Mouse (Mus musculus): Measurements from ENCODE around the gene Ube2u.
"Not testable (repeated sequence)": the region's sequence is repeated elsewhere in the genome, so short reads cannot be mapped to it uniquely, and the experiment has no call there.

Ube2u gene

DNA sequence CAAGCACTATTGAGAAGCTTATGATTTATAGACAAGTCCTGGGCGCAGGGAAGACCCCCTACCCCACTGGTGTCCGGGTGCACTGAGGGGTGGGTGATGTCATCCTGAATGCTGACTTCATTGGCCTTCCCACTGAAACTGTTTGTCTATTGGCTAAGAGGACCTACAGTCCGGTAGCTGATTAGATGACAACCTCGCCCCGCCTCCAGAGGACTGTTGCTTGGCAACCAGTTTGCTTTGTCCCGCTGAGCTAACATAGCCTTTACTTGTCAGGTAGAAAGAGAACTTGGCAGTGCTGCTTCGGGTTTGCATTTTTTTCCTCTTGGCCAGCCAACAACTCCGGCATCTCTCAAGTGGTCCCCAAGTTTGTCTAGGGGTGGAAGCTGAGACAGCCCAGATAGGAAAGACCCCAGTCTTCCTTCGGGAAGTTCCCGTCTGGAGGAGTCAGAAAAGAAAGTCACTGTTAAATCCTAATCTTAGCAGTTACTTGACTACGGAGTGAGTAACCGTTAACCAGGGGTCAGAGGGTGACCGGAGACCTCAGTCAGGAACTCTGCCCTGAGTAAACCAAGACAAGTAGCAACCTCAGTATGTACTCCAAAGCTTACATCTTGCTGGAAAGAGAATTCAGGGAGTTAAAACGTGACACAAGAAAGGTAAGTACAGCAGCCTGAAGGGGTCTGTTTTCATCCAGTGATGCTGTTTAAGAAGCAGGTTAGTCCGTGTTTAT lies at the start of gene Ube2u:
Ube2u (plus strand) TSS at position 258 of the 730 bp plus-strand sequence.
- DNase-seq (ENCODE audit: extremely low read depth, insufficient read length, low spot score): no peak

GRCm38 (mm10) chr4:100429371-100429900 lies 49.2 kb upstream of the Ube2u start:
- DNase-seq (ENCODE audit: extremely low read depth, insufficient read length, low spot score): no peak

DNA sequence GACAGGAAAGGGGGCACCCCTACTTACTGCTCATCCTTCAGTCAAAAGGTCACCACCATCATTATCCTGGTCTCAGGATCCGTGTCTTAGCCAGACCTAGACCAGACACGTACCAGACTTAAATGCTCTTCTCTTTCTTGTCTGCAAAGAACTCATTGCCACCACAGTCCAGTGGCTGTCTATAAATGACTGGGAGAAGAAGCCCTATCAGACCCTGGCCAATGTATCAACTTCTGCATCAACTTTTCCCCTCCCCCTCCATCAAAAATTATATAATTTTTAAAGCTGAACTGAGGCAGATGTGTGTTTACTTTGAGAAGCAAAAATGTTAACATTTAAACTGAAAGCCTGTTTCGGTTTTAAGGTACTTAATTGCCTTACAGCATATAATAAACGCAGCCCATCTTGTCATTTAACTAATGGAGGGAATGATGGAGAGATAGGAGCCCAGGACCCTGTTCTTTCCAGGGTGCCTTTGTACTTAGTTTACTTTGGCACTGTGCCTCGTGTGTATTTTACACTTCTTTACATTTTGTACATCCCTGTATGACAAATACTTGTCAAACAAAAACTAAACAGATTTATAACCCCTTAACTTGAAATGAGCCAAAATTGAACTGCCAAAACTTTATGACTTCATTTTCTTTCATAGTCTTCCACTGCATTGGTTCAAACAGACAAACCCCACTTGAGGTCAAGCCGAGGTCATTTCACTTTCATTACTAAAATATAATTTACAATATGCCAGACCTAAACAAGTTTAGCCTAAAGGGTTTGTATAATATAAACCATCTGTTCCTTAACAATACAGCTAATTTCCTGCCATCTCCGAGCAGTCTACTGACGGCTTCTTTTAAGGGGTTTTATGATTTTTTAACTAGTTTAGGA lies 43.1 kb upstream of the Ube2u start:
- DNase-seq (ENCODE audit: extremely low read depth, insufficient read length, low spot score): no peak

GRCm38 (mm10) chr4:100436169-100436547 lies 42.5 kb upstream of the Ube2u start:
- DNase-seq (ENCODE audit: extremely low read depth, insufficient read length, low spot score): no peak

GRCm38 (mm10) chr4:100446897-100447296 lies 31.8 kb upstream of the Ube2u start:
- DNase-seq (ENCODE audit: extremely low read depth, insufficient read length, low spot score): no peak

- no peak for DNase-seq (ENCODE audit: extremely low read depth, insufficient read length, low spot score)
Measured at GRCm38 (mm10) chr4:100462493-100463120, 16.0 kb upstream of the Ube2u start.

- DNase-seq (ENCODE audit: extremely low read depth, insufficient read length, low spot score): no peak
Measured at GRCm38 (mm10) chr4:100488447-100488846, 9.8 kb downstream of the Ube2u start.

GRCm38 (mm10) chr4:100495176-100495575 lies 16.5 kb downstream of the Ube2u start:
- DNase-seq (ENCODE audit: extremely low read depth, insufficient read length, low spot score): no peak

- DNase-seq (ENCODE audit: extremely low read depth, insufficient read length, low spot score): no peak
Measured at GRCm38 (mm10) chr4:100496521-100496920, 17.9 kb downstream of the Ube2u start.

GRCm38 (mm10) chr4:100498192-100498591 lies 19.5 kb downstream of the Ube2u start:
- no peak for DNase-seq (ENCODE audit: extremely low read depth, insufficient read length, low spot score)

DNA sequence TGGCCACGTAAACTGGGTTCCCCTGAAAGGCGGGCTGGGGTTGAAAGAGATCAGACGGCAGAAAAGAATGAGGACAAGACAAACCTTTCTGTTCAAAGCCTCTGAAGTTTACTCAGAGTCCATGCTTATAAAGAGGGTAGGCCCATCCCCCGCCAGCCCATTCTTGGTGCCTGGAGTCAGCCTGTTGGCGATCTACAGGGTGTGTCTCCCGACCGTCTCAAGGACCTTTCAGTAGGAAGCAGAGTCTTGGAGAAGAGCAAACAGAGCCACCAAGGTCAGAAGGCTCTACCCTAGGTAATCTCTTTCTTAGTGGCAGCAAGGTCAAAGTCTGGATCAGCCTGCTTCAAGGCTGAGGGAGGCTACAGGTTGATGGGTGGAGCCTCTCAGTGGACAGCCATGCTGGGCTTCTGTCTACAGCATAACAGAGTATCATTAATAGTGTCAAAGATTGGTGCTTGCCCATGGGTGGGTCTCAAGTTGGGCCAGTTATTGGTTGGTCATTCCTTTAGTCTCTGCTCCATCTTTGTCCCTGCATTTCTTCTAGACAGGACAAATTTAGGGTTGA lies 20.5 kb downstream of the Ube2u start:
- DNase-seq (ENCODE audit: extremely low read depth, insufficient read length, low spot score): not testable (repeated sequence)

DNA sequence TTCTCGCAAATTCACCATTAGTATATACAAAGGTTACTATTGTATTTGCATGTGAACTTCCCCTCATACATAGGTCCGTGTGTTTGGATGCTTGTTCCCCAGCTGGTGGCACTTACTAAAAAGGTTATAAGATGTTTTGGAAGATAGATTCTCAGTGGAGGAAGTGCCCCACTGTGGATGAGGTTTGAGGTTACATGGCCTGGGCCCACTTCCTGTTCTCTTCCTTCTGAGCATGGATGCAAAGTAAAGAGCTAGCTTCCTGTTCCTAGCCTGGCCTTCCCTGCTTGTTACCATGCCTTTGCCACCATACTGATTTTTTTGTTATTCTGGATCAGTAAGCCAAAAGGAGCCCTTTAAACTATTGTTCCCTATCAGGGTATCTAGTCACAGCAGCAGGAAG lies 24.7 kb downstream of the Ube2u start:
- DNase-seq (ENCODE audit: extremely low read depth, insufficient read length, low spot score): no peak

DNA sequence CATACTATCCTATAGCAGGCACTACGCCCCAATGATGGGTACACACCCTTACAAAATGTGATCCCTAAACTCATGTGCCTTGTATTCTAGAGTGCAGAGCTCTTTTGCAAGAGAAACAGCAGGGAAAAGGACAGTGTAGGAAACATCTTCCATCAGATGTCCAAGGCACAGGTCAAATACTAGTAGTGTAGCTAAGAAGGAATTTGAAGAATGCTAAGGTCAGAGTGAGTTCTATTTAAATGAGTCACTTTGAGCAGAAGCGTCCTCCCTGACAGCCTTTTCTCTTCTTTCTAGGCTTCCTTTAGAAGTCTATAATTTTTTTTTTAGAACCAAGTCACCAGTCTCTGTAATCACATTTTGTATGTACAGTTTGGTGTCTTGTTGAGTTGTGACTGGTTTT lies 39.0 kb downstream of the Ube2u start:
- DNase-seq (ENCODE audit: extremely low read depth, insufficient read length, low spot score): peak; percentile 10

GRCm38 (mm10) chr4:100522534-100522933 lies 43.9 kb downstream of the Ube2u start:
- no peak for DNase-seq (ENCODE audit: extremely low read depth, insufficient read length, low spot score)

DNA sequence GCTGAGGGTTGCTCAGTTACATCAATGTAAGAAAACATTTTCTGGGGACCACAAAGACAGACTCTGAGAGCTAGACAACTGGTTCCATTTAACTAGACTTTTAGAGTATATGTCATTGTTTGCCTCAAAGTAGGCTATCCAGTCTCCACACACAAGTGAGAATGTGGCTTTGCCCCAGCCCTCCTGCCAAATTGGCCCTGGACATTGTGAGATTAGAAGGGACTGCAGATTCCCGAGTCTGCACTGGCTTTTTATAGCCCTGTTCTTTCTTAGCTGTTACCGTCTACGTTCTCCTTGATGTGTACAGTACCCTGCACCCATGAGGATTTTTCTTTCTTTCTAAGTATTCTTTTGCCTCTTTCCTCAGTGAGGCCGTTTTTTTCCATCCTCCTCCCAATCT lies 46.1 kb downstream of the Ube2u start:
- no peak for DNase-seq (ENCODE audit: extremely low read depth, insufficient read length, low spot score)

- DNase-seq (ENCODE audit: extremely low read depth, insufficient read length, low spot score): no peak
Measured at GRCm38 (mm10) chr4:100526296-100526695, 47.6 kb downstream of the Ube2u start.

DNA sequence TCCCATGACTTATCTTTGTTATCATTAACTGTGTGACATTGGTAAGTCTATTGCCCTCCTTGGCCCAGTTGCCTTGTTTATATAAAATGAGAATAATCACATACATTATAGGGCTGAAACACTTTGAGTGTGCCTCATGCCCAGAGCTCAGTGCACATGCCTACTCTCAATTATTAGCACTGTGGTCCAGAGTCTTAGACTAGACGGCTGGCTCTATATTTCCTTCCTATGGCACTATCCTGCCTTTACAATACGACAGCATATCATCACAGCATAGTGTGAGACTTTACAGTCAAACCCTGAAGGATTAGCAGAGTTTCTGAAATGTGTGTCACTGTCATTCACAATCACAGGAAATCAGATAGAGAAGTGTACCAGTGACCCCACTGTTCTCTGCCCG lies 48.4 kb downstream of the Ube2u start:
- DNase-seq (ENCODE audit: extremely low read depth, insufficient read length, low spot score): no peak

DNA sequence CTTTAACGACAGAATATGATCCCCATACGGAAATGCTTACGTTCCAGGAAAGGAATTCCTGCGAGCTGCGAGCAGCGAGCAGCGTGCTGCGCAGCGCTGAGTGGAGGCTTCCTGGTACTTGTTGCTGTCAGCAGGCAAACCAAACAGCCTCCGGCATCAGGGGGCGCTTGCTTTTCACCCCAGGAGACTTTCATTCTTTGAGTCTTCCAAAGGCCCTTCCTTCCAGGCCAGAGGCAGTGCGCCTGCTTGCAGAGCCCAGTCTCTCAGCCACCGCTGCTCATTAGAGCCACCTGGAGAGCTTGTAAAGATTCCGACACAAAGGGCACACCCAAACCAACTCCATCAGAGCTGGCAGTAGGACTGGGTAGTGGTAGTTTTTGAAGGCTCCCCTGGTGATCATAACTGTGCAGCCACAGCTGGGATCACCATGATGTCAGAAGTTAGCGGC lies 48.9 kb downstream of the Ube2u start:
- no peak for DNase-seq (ENCODE audit: extremely low read depth, insufficient read length, low spot score)

GRCm38 (mm10) chr4:100533607-100534006 lies 55.0 kb downstream of the Ube2u start:
- DNase-seq (ENCODE audit: extremely low read depth, insufficient read length, low spot score): no peak

DNA sequence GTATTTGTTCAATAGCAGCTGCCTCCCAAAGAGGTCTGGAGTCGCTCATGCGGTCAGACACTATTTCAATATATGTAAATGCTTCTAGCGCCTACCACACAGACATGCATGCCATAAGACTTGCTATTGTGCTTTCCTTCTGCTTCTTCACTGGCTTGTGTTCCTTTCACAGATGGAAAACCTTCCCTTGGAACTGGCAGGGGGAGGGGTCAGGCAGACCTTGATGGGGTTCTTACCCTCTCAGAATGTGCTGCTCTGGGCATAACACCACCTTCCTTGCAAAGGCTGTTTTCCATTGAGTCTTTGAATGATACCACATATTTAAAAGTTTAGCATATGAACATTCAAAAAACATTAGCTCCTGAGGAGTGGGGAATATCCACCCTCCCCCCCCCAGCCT lies 56.3 kb downstream of the Ube2u start:
- DNase-seq (ENCODE audit: extremely low read depth, insufficient read length, low spot score): no peak

GRCm38 (mm10) chr4:100537898-100538297 lies 59.2 kb downstream of the Ube2u start:
- DNase-seq (ENCODE audit: extremely low read depth, insufficient read length, low spot score): no peak
